Mouse (Mus musculus): ENCODE measurements around the gene Cdh23.
"Not testable (repeated sequence)": the region's sequence is repeated elsewhere in the genome, so short reads cannot be mapped to it uniquely, and the experiment has no call there.

Cdh23 gene

GRCm38 (mm10) chr10:60696390-60696789, at the start of gene Cdh23:
Gene Cdh23 (minus strand): TSS chr10:60696490.
- DNase-seq (ENCODE audit: low spot score in 2 of 2): no peak

- DNase-seq (ENCODE audit: low spot score in 2 of 2): no peak
Measured at GRCm38 (mm10) chr10:60744543-60745290, 48.4 kb upstream of the Cdh23 start.

DNA sequence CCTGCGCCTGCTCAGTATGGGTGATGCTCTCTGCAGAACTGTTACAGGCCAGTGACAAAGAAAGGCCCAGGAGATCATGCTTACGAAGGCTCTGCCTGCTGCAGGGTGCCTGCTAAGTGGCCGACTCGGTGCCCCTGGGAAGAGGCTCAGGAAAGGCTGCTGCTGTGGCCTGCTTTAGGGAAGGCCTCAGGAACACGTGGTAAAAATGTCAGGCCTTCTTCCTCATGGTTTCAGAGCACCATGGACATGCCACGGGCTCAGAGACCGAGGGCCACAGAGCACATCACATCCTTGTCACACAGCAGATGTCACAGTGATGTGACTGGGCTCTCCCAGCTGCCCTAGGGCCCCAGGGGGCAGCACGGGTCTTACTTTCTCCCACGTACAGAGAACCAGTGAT, 47.4 kb upstream of the Cdh23 start:
- DNase-seq (ENCODE audit: low spot score in 2 of 2): no peak

DNA sequence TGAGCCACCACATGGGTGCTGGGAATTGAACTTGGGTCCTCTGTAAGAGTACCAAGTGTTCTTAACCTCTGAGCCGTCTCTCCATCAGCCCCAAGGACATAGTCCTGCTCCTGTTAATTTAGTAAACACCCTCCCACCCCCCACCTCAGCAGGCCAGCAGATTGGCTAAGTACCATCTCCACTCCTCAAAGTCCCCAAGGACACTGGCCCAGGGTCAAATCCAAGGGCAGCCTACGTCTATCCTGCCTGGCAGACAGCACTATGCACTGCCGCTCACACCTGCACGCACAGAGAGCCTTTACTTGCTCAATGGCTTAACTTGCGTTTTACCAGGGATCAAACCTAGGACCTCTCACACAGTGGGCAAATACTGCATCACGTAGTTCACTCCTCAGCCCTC, 46.7 kb upstream of the Cdh23 start:
- no peak for DNase-seq (ENCODE audit: low spot score in 2 of 2)

GRCm38 (mm10) chr10:60742296-60742695, 46.0 kb upstream of the Cdh23 start:
- DNase-seq (ENCODE audit: low spot score in 2 of 2): not testable (repeated sequence)

GRCm38 (mm10) chr10:60741435-60741834, 45.1 kb upstream of the Cdh23 start:
- no peak for DNase-seq (ENCODE audit: low spot score in 2 of 2)

GRCm38 (mm10) chr10:60739619-60740363, 43.5 kb upstream of the Cdh23 start:
- DNase-seq (ENCODE audit: low spot score in 2 of 2): peak in 1 of 2 experiments; percentile 36

- DNase-seq (ENCODE audit: low spot score in 2 of 2): no peak
Measured at GRCm38 (mm10) chr10:60737886-60738640, 41.8 kb upstream of the Cdh23 start.

DNA sequence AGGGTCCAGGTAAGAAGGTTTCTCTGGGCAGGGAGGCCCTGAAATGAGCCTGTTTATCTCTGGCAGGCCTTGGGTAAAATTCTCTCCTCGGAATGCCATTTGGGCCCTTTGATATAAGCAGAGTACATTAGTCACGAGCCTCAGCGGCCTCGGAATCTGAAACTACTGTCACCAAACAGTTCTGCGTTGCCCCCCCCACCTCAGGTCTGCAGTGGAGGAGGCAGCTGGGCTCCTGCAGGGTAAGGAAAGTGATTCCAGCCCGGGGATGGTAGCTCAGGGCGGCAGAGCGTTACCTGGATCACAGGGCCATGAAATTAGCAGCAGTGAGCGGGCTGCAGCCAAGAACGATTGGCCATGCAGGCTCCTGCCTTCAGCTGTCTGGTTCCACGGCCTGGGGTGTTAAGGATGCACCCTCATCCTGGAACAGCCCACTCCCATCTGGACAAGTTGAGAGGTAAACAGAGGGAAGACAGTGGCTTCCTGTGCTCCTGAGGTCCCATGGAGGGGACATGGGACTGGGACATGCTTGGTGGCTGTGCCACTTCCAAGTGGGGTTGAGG, 41.0 kb upstream of the Cdh23 start:
- DNase-seq (ENCODE audit: low spot score in 2 of 2): no peak

DNA sequence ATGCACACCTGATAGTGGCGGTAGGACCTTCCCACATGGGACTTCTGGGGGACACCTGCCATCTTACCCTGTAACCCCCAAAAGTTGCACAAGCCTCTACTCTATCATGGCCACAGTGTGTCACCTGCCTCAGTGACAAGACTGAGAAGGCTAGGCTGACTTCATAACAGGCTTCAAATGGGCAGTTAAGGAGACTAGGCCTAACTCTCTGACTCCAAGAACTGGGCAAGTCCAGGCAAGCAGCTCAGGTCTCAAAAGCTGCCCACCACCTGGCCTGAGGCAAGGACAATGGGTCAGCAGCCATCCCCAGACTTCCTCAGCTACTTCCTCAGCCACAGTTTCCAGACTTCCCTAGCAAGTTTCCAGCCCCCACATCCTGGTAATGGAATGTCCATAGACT, 39.4 kb upstream of the Cdh23 start:
- no peak for DNase-seq (ENCODE audit: low spot score in 2 of 2)

GRCm38 (mm10) chr10:60733471-60733870, 37.2 kb upstream of the Cdh23 start:
- no peak for DNase-seq (ENCODE audit: low spot score in 2 of 2)

GRCm38 (mm10) chr10:60732397-60732861, 36.1 kb upstream of the Cdh23 start:
- DNase-seq (ENCODE audit: low spot score in 2 of 2): peak in 1 of 2 experiments; percentile 37

- no peak for DNase-seq (ENCODE audit: low spot score in 2 of 2)
Measured at GRCm38 (mm10) chr10:60731742-60732141, 35.5 kb upstream of the Cdh23 start.

- DNase-seq (ENCODE audit: low spot score in 2 of 2): no peak
Measured at GRCm38 (mm10) chr10:60727301-60727700, 31.0 kb upstream of the Cdh23 start.

- DNase-seq (ENCODE audit: low spot score in 2 of 2): no peak
Measured at GRCm38 (mm10) chr10:60726896-60727295, 30.6 kb upstream of the Cdh23 start.

GRCm38 (mm10) chr10:60724496-60724895, 28.2 kb upstream of the Cdh23 start:
- no peak for DNase-seq (ENCODE audit: low spot score in 2 of 2)

DNA sequence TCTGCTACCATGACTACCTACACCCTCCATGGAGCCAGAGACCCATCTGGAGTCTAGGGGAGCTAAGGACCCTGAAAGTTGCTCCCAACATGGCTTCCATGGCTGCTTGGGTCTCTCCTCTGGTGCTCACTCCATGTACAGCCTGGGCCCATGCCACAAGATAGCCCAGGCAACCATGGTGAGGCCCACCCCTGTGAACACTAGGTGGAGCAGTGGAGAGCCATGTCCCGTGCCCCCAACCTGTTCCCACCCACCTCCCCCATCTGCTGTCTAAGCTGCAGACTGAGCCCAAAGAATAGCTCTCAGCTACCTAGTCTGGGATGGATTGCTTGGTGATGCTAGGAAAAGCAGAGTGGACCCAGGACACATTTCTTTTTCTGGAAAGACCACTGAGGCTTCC, 27.1 kb upstream of the Cdh23 start:
- DNase-seq (ENCODE audit: low spot score in 2 of 2): no peak

DNA sequence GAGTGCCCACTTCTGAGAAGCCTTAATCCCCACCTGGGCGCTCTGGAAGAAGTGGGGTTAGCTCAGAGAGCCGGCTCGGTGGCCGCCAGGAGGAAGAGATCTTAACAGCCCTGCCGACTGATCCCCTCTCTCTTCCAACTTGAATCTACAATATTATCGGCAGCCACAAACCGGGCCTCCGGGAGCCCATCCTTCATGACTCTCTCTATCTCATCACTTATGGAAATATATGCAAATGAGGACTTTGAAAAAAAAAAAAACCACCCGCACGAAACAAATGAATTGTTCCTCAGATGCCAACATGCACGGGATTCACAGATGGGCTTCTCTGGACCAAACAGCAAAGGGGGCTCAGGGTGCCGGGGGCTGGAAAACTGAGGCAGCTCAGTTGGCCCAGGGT, 25.4 kb upstream of the Cdh23 start:
- DNase-seq (ENCODE audit: low spot score in 2 of 2): no peak

GRCm38 (mm10) chr10:60720461-60720860, 24.2 kb upstream of the Cdh23 start:
- DNase-seq (ENCODE audit: low spot score in 2 of 2): no peak

GRCm38 (mm10) chr10:60718491-60718890, 22.2 kb upstream of the Cdh23 start:
- DNase-seq (ENCODE audit: low spot score in 2 of 2): no peak

DNA sequence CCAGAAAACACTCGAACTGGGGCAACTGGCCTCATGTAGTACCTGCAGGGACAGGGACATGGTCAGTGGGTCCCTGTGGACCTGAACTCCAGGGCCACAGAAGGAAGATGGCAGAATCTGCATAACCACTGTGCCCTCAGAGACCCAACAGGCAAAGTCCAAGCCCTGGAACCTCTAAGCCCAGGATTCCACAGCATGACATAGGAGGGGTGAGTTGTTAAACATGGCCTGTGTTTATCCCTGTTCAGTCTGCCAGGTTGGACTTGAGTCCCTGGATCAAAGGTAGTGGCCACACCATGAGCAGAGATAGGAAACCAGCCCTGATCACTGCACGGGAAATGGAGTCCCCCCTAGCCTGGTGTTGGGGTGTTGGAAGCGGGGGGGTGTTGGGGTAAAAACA, 20.2 kb upstream of the Cdh23 start:
- DNase-seq (ENCODE audit: low spot score in 2 of 2): no peak

GRCm38 (mm10) chr10:60712299-60712698, 16.0 kb upstream of the Cdh23 start:
- DNase-seq (ENCODE audit: low spot score in 2 of 2): not testable (repeated sequence)

Data from heart, adult 9 months (tissue).